Mouse (Mus musculus) heart, postnatal 0 days (tissue): Measurements from ENCODE around the gene Naa20.

ENCODE experiments used
- CTCF ChIP-seq: IDR thresholded peaks from 2 replicates; pipeline ENCODE4 v1.5.1; 2016; ENCODE audit warnings: antibody characterized with exemption, control low read depth, low read depth
- EP300 ChIP-seq: IDR thresholded peaks from 2 replicates; pipeline ENCODE4 v1.6.1; 2016; ENCODE audit warnings: antibody characterized with exemption, low read depth

- TF ChIP-seq CTCF (no peak), EP300 (no peak)
Observed at GRCm38 (mm10) chr2:145872099-145872498, 29.8 kb upstream of the Naa20 start.
